Mouse (Mus musculus): ENCODE data around the gene Stxbp3.

DNA sequence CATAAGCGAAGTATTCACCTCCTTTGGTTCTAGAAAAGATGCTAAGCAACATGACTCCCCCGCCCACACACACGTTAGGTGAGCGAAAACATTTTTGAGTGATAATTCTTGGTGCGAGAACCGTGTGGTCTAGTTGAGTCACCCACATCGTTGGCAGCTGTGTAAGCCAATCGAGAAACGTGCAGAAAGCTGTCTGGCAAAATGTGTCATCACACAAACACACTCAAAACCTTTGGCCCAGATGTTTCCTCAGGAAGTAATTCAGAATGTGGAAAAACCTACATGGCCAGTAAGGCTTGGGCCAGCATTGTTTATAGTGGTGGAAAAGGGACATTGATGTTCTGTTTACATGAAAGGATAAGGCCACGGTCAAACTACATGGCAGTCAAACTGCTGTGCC lies 72.9 kb downstream of the Stxbp3 start:
- TF ChIP-seq CTCF (IDR thresholded peaks at IDR 0.05; ENCODE audit: low read depth, low read length), result no peak
- TF ChIP-seq POLR2A (IDR thresholded peaks at IDR 0.05; ENCODE audit: borderline replicate concordance, low read depth, low read length), result no peak
